ENCODE assay signal across 8 mouse cellular contexts in the genomic region with DNA sequence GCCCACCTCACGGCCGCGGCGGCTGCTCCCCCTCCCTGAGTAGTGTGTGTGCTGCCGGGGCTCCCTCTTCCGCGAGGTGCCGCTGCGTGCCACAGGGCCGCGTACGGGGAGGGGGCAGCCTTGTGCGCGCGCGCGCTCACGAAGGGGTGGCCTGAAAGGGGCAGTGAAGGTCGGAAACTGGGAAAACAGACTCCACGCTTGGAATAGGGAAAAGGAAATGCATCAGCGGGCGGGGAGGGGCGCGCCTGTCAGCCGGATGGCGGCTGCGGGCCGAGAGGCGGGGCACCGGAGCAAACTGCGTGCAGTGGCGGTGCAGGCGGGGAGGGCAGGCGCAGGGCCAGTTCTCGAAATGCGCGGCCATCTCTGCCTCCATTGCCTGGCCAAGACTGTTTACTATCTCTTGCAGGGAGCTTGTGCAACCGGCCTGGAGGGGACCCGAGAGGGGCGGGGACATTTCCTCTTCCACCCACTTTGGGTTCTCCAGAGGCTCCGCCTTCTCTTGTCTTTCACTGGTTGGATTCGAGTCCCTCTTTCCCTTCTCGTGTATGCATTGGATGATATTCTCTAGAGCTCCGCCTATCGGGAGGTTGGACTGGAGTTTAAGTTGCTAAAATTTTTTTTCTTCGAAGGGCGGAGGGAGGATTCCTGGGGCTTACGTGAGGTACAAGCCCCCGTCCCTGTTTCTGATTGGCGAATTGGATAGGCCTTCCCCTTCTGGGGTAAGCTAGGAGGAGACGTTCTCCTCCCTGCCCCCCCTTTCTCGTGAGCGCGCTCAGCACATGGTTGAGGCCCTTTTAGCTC. TPM values are rescaled to one million over a fixed set of nuclear protein-coding genes. Genes with fewer than 3 reads are reported as not detected.
DNase-seq lines count a peak whose midpoint lies in the region; ATAC-seq and TF ChIP-seq lines count a peak whose summit lies in the region.

No protein-coding gene starts in this region.

- H3K9ac ChIP-seq in MEL (ENCODE audit: control insufficient read depth, low read depth, low read length, poor library complexity, severe bottlenecking), result peak overlapping the region; percentile 91
- H3K9ac ChIP-seq in forebrain, postnatal 0 days, result peak overlapping the region; percentile 63
- peak overlapping the region; percentile 71 for H3K9ac ChIP-seq in lung, embryonic 15.5 days

- H3K27me3 ChIP-seq in MEL (ENCODE audit: control insufficient read depth in 1 of 2, insufficient read depth in 2 of 2, low read length in 2 of 2), result no peaks in the 10 kb centered on the region
- H3K27me3 ChIP-seq in cerebellum, adult 2 months (ENCODE audit: control insufficient read depth, insufficient read depth, low read length), result no peaks in the 10 kb centered on the region
- no peaks in the 10 kb centered on the region for H3K27me3 ChIP-seq in forebrain, postnatal 0 days (ENCODE audit: insufficient read depth, low read length)
- H3K27me3 ChIP-seq in lung, embryonic 15.5 days, result no peaks in the 10 kb centered on the region

- H3K9me3 ChIP-seq in MEL (replicated peaks; ENCODE audit: insufficient read depth, low read length), result no peaks in the 10 kb centered on the region
- no peaks in the 10 kb centered on the region for H3K9me3 ChIP-seq in forebrain, postnatal 0 days (ENCODE audit: low read length)
- H3K9me3 ChIP-seq in lung, embryonic 15.5 days, result no peaks in the 10 kb centered on the region

- H3K36me3 ChIP-seq in MEL (ENCODE audit: control insufficient read depth in 1 of 2, insufficient read depth in 2 of 2, low read length in 2 of 2), result peaks cover 0 to 15% of the 10 kb centered on the region in 2 experiments; a peak in 2 of 4 replicates
- no peaks in the 10 kb centered on the region for H3K36me3 ChIP-seq in forebrain, postnatal 0 days (ENCODE audit: insufficient read depth)
- H3K36me3 ChIP-seq in lung, embryonic 15.5 days, result no peaks in the 10 kb centered on the region

- ATAC-seq in forebrain, postnatal 0 days, result peak; percentile 66
- ATAC-seq in lung, embryonic 15.5 days (ENCODE audit: borderline replicate concordance, extremely low read depth, low FRiP score, low TSS enrichment), result peak; percentile 76

- H3K4me1 ChIP-seq in MEL (ENCODE audit: control insufficient read depth in 1 of 2, insufficient read depth in 2 of 2, low read length in 2 of 2), result peaks cover 7 to 17% of the 10 kb centered on the region in 2 experiments
- H3K4me1 ChIP-seq in cerebellum, adult 2 months (ENCODE audit: control insufficient read depth, insufficient read depth, low read length), result peaks cover 3% of the 10 kb centered on the region; the same call in 1 of the 2 replicates
- peaks cover 13% of the 10 kb centered on the region for H3K4me1 ChIP-seq in forebrain, postnatal 0 days (ENCODE audit: insufficient read depth)
- peaks cover 28% of the 10 kb centered on the region for H3K4me1 ChIP-seq in lung, embryonic 15.5 days

- TF ChIP-seq RAD21 in MEL (IDR thresholded peaks at IDR 0.05; ENCODE audit: low read depth, low read length), result no peak

- DNase-seq in MEL (ENCODE audit: low read depth, low spot score), result peak; percentile 100
- peak; percentile 93 to 99 for DNase-seq in cerebellum, adult 2 months
- DNase-seq in forebrain, postnatal 0 days, result peak; percentile 98
- DNase-seq in heart, postnatal 4 days, result peak; percentile 95
- peak; percentile 96 to 99 for DNase-seq in layer of hippocampus, adult 8-10 months (ENCODE audit: low spot score in 2 of 2)
- DNase-seq in ovary, adult 18-20 months (ENCODE audit: low spot score), result peak; percentile 99
- peak; percentile 100 for DNase-seq in thymus, postnatal 0 days (ENCODE audit: low spot score)

- peak overlapping the region; percentile 97 for H3K27ac ChIP-seq in MEL (ENCODE audit: control insufficient read depth, low read depth, low read length)
- peak overlapping the region; percentile 68 for H3K27ac ChIP-seq in cerebellum, adult 2 months (ENCODE audit: insufficient read depth, low read length)
- peak overlapping the region; percentile 92 for H3K27ac ChIP-seq in forebrain, postnatal 0 days (ENCODE audit: low read depth, low read length)
- peak overlapping the region; percentile 100 for H3K27ac ChIP-seq in lung, embryonic 15.5 days

- peak; percentile 67 to 77 for TF ChIP-seq POLR2A in MEL (IDR thresholded peaks at IDR 0.05; ENCODE audit: control insufficient read depth in 1 of 2, insufficient read depth in 1 of 2, low read depth in 1 of 2, low read length in 2 of 2, poor library complexity in 1 of 2)
- TF ChIP-seq POLR2A in cerebellum, adult 2 months (IDR thresholded peaks at IDR 0.05; ENCODE audit: borderline replicate concordance, insufficient read depth, low read length), result 0 out of 2 replicates have a peak, but pooled peaks have one; percentile 27

- peak overlapping the region; percentile 86 for H3K4me2 ChIP-seq in forebrain, postnatal 0 days (ENCODE audit: low read depth)
- H3K4me2 ChIP-seq in lung, embryonic 15.5 days, result peak overlapping the region; percentile 84

- under 1% methylated on average over 54 of the region's 54 CpGs for WGBS in cerebellum, adult 2 months
- WGBS in forebrain, postnatal 0 days, result 2% methylated on average over 50 of the region's 54 CpGs
- WGBS in lung, embryonic 15.5 days, result under 1% methylated on average over 52 of the region's 54 CpGs

- H3K4me3 ChIP-seq in MEL (ENCODE audit: control insufficient read depth in 1 of 2, insufficient read depth in 1 of 2, low read depth in 2 of 2, low read length in 2 of 2), result peak overlapping the region; percentile 92 to 97
- peak overlapping the region; percentile 97 for H3K4me3 ChIP-seq in cerebellum, adult 2 months (replicated peaks; ENCODE audit: insufficient read depth, low read depth, low read length)
- H3K4me3 ChIP-seq in forebrain, postnatal 0 days (ENCODE audit: low read depth, low read length), result peak overlapping the region; percentile 92
- peak overlapping the region; percentile 83 for H3K4me3 ChIP-seq in lung, embryonic 15.5 days

- H3K79me2 ChIP-seq in MEL (ENCODE audit: control insufficient read depth, insufficient read depth, low read length, poor library complexity), result peaks cover 30% of the 10 kb centered on the region

- peak in 1 of 2 experiments; percentile 31; a peak in 1 of 4 replicates for TF ChIP-seq EP300 in MEL (IDR thresholded peaks at IDR 0.05; ENCODE audit: low read depth in 1 of 2, low read length in 2 of 2)

- peak in 2 of 3 experiments; percentile 18 to 36; a peak in 2 of 6 replicates for TF ChIP-seq CTCF in MEL (IDR thresholded peaks at IDR 0.05 in 2 of 3, conservative IDR thresholded peaks at IDR 0.05 in 1 of 3; ENCODE audit: control insufficient read depth in 1 of 3, insufficient read depth in 1 of 3, low read depth in 2 of 3, low read length in 3 of 3, poor library complexity in 1 of 3, severe bottlenecking in 1 of 3)
- peak; percentile 5; the same call in 1 of the 2 replicates for TF ChIP-seq CTCF in cerebellum, adult 2 months (IDR thresholded peaks at IDR 0.05; ENCODE audit: borderline replicate concordance, insufficient read depth, low read depth, low read length)
- TF ChIP-seq CTCF in forebrain, postnatal 0 days (IDR thresholded peaks at IDR 0.05; ENCODE audit: low read depth), result peak; percentile 78

TF ChIP-seq in MEL, 35 proteins besides CTCF, POLR2A, EP300 and RAD21 (continues in another document):
- TF ChIP-seq ZC3H11A (IDR thresholded peaks at IDR 0.05; ENCODE audit: low read depth, low read length) (no peak), JUND (IDR thresholded peaks at IDR 0.05; ENCODE audit: low read depth, low read length) (no peak), SMC3 (IDR thresholded peaks at IDR 0.05; ENCODE audit: low read depth, low read length) (no peak), ELF1 (IDR thresholded peaks at IDR 0.05; ENCODE audit: low read depth, low read length) (peak; percentile 57), MYB (IDR thresholded peaks at IDR 0.05; ENCODE audit: low read depth, low read length) (no peak), MXI1 (IDR thresholded peaks at IDR 0.05; ENCODE audit: low read depth, low read length) (peak; percentile 97), MAZ (IDR thresholded peaks at IDR 0.05; ENCODE audit: low read depth, low read length) (peak; percentile 97), USF1 (IDR thresholded peaks at IDR 0.05; ENCODE audit: low read depth, low read length) (peak; percentile 62; the same call in 1 of the 2 replicates), HCFC1 (IDR thresholded peaks at IDR 0.05; ENCODE audit: low read depth, low read length) (peak; percentile 62), SIN3A (IDR thresholded peaks at IDR 0.05; ENCODE audit: low read length) (peak; percentile 95; the same call in 1 of the 2 replicates), POLR2AphosphoS2 (IDR thresholded peaks at IDR 0.05; ENCODE audit: low read length) (no peak; the same call in 1 of the 2 replicates), RCOR1 (IDR thresholded peaks at IDR 0.05; ENCODE audit: low read depth, low read length) (peak; percentile 17; the same call in 1 of the 2 replicates), USF2 (IDR thresholded peaks at IDR 0.05; ENCODE audit: borderline replicate concordance in 1 of 2, insufficient read depth in 1 of 2, low read depth in 1 of 2, low read length in 2 of 2) (no peak)

RNA-seq across cellular contexts. Expression of a gene that starts 1.3 kb away (rescaled TPM):
- total RNA-seq in MEL (2012; rRNA removed), result 27.0 and 37.5 TPM in 2 replicates
- 100 to 1,000 TPM in 1 of 2 experiments, 10 to 100 TPM in 1; 47.5 to 715 TPM for polyA plus RNA-seq in MEL (2012; ENCODE audit: insufficient read depth in 1 of 2, insufficient read length in 2 of 2, low read depth in 1 of 2, low replicate concordance in 2 of 2, missing spikeins in 1 of 2)
- 23.8 and 32.3 TPM in 2 replicates for polyA plus RNA-seq in cerebellum, adult 2 months (2012; rRNA removed)
- total RNA-seq in forebrain, postnatal 0 days (2014; rRNA removed), result 27.7 and 37.5 TPM in 2 replicates
- 11.5 and 16.6 TPM in 2 replicates for polyA plus RNA-seq in forebrain, postnatal 0 days (2015; fragmentation: Nextera tagmentation; extraction: Ambion mirVana)
- 10 to 100 TPM; 46.2 to 46.5 TPM for total RNA-seq in heart, postnatal 4 days (2021)
- total RNA-seq in layer of hippocampus, adult 8-10 months (2022), result 10 to 100 TPM; 26.9 to 48.2 (median 41.3) TPM
- 33.5 and 33.9 TPM in 2 replicates for polyA plus RNA-seq in lung, embryonic 15.5 days (2015; fragmentation: Nextera tagmentation; extraction: Ambion mirVana)
- polyA plus RNA-seq in thymus, postnatal 0 days (2015; fragmentation: Nextera tagmentation; extraction: Ambion mirVana), result 25.3 and 26.6 TPM in 2 replicates

RNA-seq across cellular contexts. Expression of a gene that starts 57.3 kb away (rescaled TPM):
- total RNA-seq in MEL (2012; rRNA removed), result 30.5 and 32.2 TPM in 2 replicates
- polyA plus RNA-seq in MEL (2012; ENCODE audit: insufficient read depth in 1 of 2, insufficient read length in 2 of 2, low read depth in 1 of 2, low replicate concordance in 2 of 2, missing spikeins in 1 of 2), result 10 to 100 TPM in 1 of 2 experiments, not detected in 1; 73.7 TPM
- 192 and 203 TPM in 2 replicates for polyA plus RNA-seq in cerebellum, adult 2 months (2012; rRNA removed)
- 131 and 145 TPM in 2 replicates for total RNA-seq in forebrain, postnatal 0 days (2014; rRNA removed)
- 50.0 and 64.3 TPM in 2 replicates for polyA plus RNA-seq in forebrain, postnatal 0 days (2015; fragmentation: Nextera tagmentation; extraction: Ambion mirVana)
- 10 to 100 TPM; 58.8 to 68.4 TPM for total RNA-seq in heart, postnatal 4 days (2021)
- total RNA-seq in layer of hippocampus, adult 8-10 months (2022), result 100 to 1,000 TPM; 153 to 212 (median 175) TPM
- polyA plus RNA-seq in lung, embryonic 15.5 days (2015; fragmentation: Nextera tagmentation; extraction: Ambion mirVana), result 59.6 and 63.0 TPM in 2 replicates
- 36.6 and 37.6 TPM in 2 replicates for polyA plus RNA-seq in thymus, postnatal 0 days (2015; fragmentation: Nextera tagmentation; extraction: Ambion mirVana)

Comparison
In these comparisons a context has a peak if more than half of its experiments do, and no peak if none do; other contexts are left out.
1. Peak in every context shown above with its lines: DNase-seq, ATAC-seq, H3K4me3 ChIP-seq and H3K27ac ChIP-seq.
2. CTCF ChIP-seq: peak in every context shown above with its lines; median percentile 78 in forebrain, postnatal 0 days; 27 in MEL; 5 in cerebellum, adult 2 months.